Mouse (Mus musculus) spleen, postnatal 4 days (tissue): ENCODE results near the gene H2-Ab1.
A peak's percentile ranks its signal among the peaks of the same experiment; 100 is the strongest.
"Not testable (repeated sequence)": the region's sequence is repeated elsewhere in the genome, so short reads cannot be mapped to it uniquely, and the experiment has no call there.

Source experiments
- DNase-seq, 2 experiments: peaks; one replicate each; pipeline ENCODE4 v3.0.0; 2022; ENCODE audit warnings: low spot score in 2 of 2

The H2-Ab1 gene

DNA sequence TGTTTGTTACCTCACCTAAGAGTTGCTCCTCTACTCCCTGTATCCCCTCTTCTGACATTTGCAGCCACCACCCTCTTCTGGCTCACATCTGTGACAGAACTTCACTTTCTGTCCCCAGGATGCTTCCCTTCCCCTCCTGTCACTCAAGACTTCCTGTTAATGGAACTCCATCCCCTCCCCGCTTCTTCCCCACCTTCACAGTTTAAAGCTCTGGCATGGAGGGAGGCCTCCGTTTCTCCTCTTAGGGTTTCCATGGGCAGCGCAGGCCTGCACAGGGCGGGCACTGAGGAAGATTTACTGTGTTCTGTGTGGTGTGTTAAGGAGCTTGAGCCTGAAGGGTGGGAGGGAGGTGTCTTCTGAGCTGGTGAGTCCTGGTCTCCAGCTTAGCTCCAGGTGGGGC lies 50.7 kb downstream of the H2-Ab1 start:
- DNase-seq, result no peak

DNA sequence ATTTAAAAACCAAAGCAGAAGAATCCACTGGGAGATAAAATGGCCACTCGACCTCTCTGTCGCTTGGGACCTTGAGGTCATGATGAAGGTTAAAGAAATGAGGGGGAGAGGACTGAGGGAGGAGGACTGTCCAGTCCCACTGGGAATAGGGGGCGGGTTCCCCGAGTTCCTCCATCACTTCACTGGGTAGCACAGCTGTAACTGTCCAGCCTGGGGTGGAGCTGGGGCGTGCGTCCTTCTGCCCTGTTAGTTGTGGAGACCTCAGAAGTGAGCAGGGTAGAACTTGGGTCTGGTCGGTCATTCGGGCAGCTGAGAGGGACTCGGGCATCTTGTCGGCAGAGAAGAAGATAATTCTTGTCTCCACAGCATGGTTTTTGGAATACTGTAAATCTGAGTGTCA lies 51.7 kb downstream of the H2-Ab1 start:
- no peak for DNase-seq

DNA sequence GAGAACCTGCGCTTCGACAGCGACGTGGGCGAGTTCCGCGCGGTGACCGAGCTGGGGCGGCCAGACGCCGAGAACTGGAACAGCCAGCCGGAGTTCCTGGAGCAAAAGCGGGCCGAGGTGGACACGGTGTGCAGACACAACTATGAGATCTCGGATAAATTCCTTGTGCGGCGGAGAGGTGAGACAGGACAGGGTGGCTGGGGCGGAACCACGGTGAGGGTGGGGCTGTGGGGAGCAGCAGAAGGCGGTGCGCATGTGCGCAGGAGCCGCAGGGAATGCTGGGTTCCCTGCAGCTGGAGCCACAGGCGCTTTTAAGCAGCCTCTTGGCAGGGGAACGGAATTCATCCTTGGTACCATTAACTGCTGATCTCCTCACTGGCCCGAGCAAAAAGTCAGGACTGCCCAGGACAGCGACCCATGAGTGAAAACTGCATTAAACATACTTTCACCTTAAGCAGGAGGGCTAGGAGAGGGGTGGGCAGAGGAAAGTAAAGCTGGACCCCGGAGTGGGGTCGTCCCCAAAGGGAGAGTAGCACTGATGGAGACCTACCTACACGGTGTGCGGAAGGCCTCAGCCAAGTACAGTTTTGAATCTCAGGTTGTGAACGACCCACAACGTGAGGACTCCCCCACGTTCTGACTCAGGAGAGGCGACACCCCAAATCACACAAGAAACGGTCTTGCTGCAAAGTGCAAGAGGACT lies 52.3 kb downstream of the H2-Ab1 start:
- DNase-seq, result peak in 1 of 2 experiments; percentile 45

DNA sequence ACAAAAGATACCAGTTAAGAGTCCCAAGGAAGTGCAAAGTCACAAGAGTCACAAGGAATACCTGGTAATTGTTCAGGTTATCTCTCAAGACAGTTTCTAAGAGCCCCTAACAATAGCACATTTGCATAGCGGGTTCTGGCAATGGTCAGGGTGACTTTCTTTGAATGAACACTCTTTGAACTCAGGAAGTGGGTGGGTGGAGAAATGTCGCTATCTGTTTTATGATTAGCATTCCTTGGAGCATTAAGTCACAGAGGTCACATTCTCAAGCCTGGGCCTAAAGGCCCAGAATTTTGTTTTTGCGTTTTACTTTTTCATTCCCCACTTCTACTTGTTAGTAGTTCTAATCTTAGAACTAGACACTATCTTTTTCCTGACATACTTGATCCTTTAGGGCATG lies 53.0 kb downstream of the H2-Ab1 start:
- DNase-seq, result not testable (repeated sequence)

DNA sequence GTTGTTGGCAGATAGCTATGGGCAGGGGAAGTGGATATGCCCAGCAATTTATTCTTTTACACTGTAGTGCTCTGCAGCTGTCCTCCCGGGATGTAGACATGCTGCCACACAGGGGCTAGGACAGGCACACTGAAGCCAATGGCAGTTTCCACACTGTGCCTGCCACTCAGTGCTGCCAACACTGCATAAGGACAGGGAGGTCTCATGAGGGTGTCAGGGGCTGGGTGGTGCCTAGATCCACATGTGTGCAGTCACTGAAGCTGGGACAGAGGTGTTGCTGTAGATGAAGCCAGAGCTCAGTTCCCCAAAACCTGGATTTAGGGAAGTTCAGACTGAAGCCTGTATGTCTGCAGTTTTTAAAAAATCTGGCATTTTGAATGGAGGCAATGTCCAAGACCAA lies 54.7 kb downstream of the H2-Ab1 start:
- no peak for DNase-seq

DNA sequence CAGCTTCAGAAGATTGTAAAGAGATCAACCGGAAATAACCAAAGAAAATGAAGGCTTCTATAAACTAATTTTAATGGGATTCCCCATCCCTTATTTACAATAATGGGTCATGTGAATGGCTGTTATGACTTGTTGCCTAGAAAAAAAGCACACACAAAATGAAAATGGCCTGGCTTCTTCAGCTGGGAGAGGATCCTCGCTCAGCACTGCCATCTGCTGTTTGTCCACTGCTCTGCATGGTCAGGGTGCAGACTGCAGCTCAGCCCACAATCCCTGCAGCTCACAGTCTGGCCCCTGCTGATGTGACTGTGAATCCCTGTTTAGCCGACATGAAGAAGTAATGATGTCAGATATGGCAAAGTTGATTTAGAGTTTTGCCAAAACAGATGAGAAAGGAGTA lies 55.9 kb downstream of the H2-Ab1 start:
- peak; percentile 74 to 89 for DNase-seq

DNA sequence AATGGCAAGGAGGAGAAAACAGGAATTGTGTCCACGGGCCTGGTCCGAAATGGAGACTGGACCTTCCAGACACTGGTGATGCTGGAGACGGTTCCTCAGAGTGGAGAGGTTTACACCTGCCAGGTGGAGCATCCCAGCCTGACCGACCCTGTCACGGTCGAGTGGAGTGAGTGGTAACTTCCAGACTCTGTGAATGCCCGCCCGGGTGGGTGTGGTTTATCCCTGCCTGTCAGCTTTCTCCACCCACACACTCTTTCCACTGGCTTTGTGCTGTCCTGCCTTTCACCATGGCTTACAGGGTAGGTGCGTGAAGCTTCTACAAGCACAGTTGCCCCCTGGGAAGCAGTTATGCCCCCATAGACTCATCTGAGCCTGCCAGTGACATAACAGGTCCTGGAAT lies 56.8 kb downstream of the H2-Ab1 start:
- no peak for DNase-seq

DNA sequence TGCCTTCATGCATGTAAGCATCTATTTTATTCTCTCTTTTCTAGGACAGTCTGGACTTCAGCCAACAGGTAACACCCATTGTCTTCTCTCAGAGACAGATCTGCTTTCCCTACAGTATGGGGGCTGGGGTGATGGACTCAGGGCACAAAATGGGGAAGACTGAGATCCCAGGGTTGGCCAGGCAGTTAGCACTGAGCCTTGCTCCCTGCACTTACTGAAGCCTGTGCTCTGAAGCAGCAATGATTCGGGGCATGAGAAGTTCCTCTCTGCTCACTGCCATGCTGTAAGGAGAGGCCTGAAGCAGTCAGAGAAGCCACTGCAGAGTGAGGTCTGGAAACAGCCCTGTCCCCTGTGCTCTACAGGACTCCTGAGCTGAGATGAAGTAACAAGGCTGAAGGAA lies 58.0 kb downstream of the H2-Ab1 start:
- peak in 1 of 2 experiments; percentile 41 for DNase-seq

DNA sequence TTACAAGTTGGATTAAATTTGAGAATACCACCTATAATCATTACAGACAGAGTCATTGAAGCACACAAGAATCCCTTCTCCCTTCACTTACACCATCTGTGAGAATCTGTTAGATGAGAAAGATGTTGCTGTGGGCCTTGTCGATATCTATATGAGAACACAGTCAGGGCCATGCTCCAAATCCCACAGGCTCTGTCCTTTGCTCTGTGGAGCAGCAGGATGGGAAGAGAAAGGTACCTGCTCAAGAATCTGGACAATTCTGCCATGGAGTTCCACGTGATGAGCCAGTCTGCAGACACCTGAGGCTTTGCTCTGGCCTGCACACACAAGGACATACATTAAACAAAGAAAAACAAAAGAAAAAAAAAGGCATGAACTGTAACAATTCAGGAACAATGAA lies 59.2 kb downstream of the H2-Ab1 start:
- peak in 1 of 2 experiments; percentile 28 for DNase-seq

DNA sequence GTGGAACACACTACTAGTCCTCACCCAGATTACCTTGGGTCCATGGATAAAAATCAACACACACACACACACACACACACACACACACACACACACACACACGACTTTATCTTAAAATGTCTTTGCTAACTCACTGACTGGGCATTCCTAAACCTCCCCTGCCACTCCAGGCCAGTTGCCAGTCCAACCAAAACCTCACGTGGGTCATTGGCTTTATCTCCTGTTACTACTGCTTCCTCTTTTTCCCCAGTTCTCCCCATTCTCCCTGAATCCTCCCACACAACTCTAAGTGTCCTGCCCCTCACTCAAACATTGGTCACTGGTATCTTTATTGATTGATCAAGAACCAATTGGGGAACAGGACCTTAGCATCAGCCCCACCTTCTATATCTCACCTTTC lies 59.8 kb downstream of the H2-Ab1 start:
- no peak for DNase-seq
